In genomic region chr15:78927021-78927787, GRCm38 (mm10) we compare ENCODE assay signal across 8 mouse cellular contexts. TPM values are rescaled to one million over a fixed set of nuclear protein-coding genes. Genes with fewer than 3 reads are reported as not detected.
A peak's percentile ranks its signal among the peaks of the same experiment; 100 is the strongest.
DNase-seq lines count a peak whose midpoint lies in the region; ATAC-seq and TF ChIP-seq lines count a peak whose summit lies in the region.

No protein-coding gene starts in this region.

- no peak for TF ChIP-seq POLR2A in testis, adult 2 months (IDR thresholded peaks at IDR 0.05; ENCODE audit: control insufficient read depth, low read depth, low read length)

- H3K36me3 ChIP-seq in testis, adult 2 months (ENCODE audit: control insufficient read depth, insufficient read depth, low read length) = no peaks in the 10 kb centered on the region
- no peaks in the 10 kb centered on the region for H3K36me3 ChIP-seq in forebrain, embryonic 11.5 days (ENCODE audit: control insufficient read depth, insufficient read depth, low read length)
- no peaks in the 10 kb centered on the region for H3K36me3 ChIP-seq in hindbrain, embryonic 13.5 days
- peaks cover 8% of the 10 kb centered on the region for H3K36me3 ChIP-seq in liver, embryonic 11.5 days (ENCODE audit: control insufficient read depth, insufficient read depth, low read length)
- H3K36me3 ChIP-seq in neural tube, embryonic 14.5 days (ENCODE audit: control insufficient read depth, insufficient read depth, low read length) = no peaks in the 10 kb centered on the region

- 16% methylated on average over 15 of the region's 15 CpGs for WGBS in forebrain, embryonic 11.5 days
- WGBS in hindbrain, embryonic 13.5 days = 24% methylated on average over 15 of the region's 15 CpGs
- WGBS in liver, embryonic 11.5 days = 8% methylated on average over 15 of the region's 15 CpGs
- 28% methylated on average over 15 of the region's 15 CpGs for whole genome bisulfite sequencing in neural tube, embryonic 14.5 days

- 0 out of 2 replicates have a peak, but pooled peaks have one; percentile 25 for ATAC-seq in forebrain, embryonic 11.5 days (replicated peaks; ENCODE audit: low FRiP score)
- ATAC-seq in hindbrain, embryonic 13.5 days (ENCODE audit: low FRiP score) = no peak
- ATAC-seq in liver, embryonic 11.5 days (replicated peaks; ENCODE audit: low FRiP score) = no peak
- no peak for ATAC-seq in neural tube, embryonic 14.5 days (ENCODE audit: low read depth)
- no peak for ATAC-seq in monocyte, adult 5-6 weeks (replicated peaks; ENCODE audit: insufficient number of reproducible peaks, low FRiP score, low TSS enrichment, poor library complexity, severe bottlenecking)

- H3K4me1 ChIP-seq in testis, adult 2 months (ENCODE audit: control insufficient read depth, insufficient read depth, low read length) = peaks cover 30% of the 10 kb centered on the region
- H3K4me1 ChIP-seq in forebrain, embryonic 11.5 days (replicated peaks; ENCODE audit: control insufficient read depth, insufficient read depth, low read length) = peaks cover 22% of the 10 kb centered on the region
- peaks cover 33% of the 10 kb centered on the region for H3K4me1 ChIP-seq in hindbrain, embryonic 13.5 days (replicated peaks)
- H3K4me1 ChIP-seq in liver, embryonic 11.5 days (replicated peaks; ENCODE audit: control insufficient read depth, insufficient read depth, low read length) = peaks cover 58% of the 10 kb centered on the region
- peaks cover 8% of the 10 kb centered on the region; the same call in 1 of the 2 replicates for H3K4me1 ChIP-seq in neural tube, embryonic 14.5 days (ENCODE audit: control insufficient read depth, insufficient read depth, low read length)

- H3K27me3 ChIP-seq in testis, adult 2 months (ENCODE audit: control insufficient read depth, insufficient read depth, low read length) = no peaks in the 10 kb centered on the region
- peaks cover 4% of the 10 kb centered on the region; the same call in 1 of the 2 replicates for H3K27me3 ChIP-seq in forebrain, embryonic 11.5 days (ENCODE audit: control insufficient read depth, insufficient read depth, low read length)
- H3K27me3 ChIP-seq in hindbrain, embryonic 13.5 days = peaks cover 26% of the 10 kb centered on the region
- no peaks in the 10 kb centered on the region for H3K27me3 ChIP-seq in liver, embryonic 11.5 days (replicated peaks; ENCODE audit: control insufficient read depth, insufficient read depth, low read length)
- H3K27me3 ChIP-seq in neural tube, embryonic 14.5 days (ENCODE audit: control insufficient read depth, insufficient read depth, low read length) = no peaks in the 10 kb centered on the region

- TF ChIP-seq CTCF in testis, adult 2 months (IDR thresholded peaks at IDR 0.05; ENCODE audit: control insufficient read depth, insufficient read depth, insufficient replicate concordance, low read depth, low read length) = no peak

- DNase-seq in testis, postnatal 14 days (ENCODE audit: low spot score) = no peak
- DNase-seq in forebrain, embryonic 11.5 days (ENCODE audit: low spot score) = no peak
- DNase-seq in liver, embryonic 11.5 days (ENCODE audit: low spot score) = no peak
- no peak for DNase-seq in layer of hippocampus, postnatal 36 days

- no peaks in the 10 kb centered on the region for H3K9me3 ChIP-seq in forebrain, embryonic 11.5 days (ENCODE audit: control insufficient read depth, low read length)
- H3K9me3 ChIP-seq in hindbrain, embryonic 13.5 days = no peaks in the 10 kb centered on the region
- no peaks in the 10 kb centered on the region for H3K9me3 ChIP-seq in liver, embryonic 11.5 days (ENCODE audit: control insufficient read depth, low read length)
- no peaks in the 10 kb centered on the region for H3K9me3 ChIP-seq in neural tube, embryonic 14.5 days (ENCODE audit: control insufficient read depth, low read length)

- no peak overlapping the region; the same call in 1 of the 2 replicates for H3K9ac ChIP-seq in forebrain, embryonic 11.5 days (ENCODE audit: low read length)
- H3K9ac ChIP-seq in hindbrain, embryonic 13.5 days = peak overlapping the region; percentile 40; the same call in 1 of the 2 replicates
- H3K9ac ChIP-seq in liver, embryonic 11.5 days (ENCODE audit: low read depth, low read length) = peak overlapping the region; percentile 77
- H3K9ac ChIP-seq in neural tube, embryonic 14.5 days (replicated peaks; ENCODE audit: low read depth, low read length) = peak overlapping the region; percentile 8; the same call in 1 of the 2 replicates

- peak overlapping the region; percentile 59 for H3K4me2 ChIP-seq in forebrain, embryonic 11.5 days (ENCODE audit: low read depth, low read length, severe bottlenecking)
- peak overlapping the region; percentile 59 for H3K4me2 ChIP-seq in hindbrain, embryonic 13.5 days
- H3K4me2 ChIP-seq in liver, embryonic 11.5 days = peak overlapping the region; percentile 97
- peak overlapping the region; percentile 59 for H3K4me2 ChIP-seq in neural tube, embryonic 14.5 days (ENCODE audit: low read depth, low read length)

- peak overlapping the region; percentile 80 for H3K4me3 ChIP-seq in testis, adult 2 months (ENCODE audit: control insufficient read depth, low read depth, low read length)
- H3K4me3 ChIP-seq in forebrain, embryonic 11.5 days (ENCODE audit: low read depth, low read length) = peak overlapping the region; percentile 28
- peak overlapping the region; percentile 33 for H3K4me3 ChIP-seq in hindbrain, embryonic 13.5 days
- H3K4me3 ChIP-seq in liver, embryonic 11.5 days (ENCODE audit: low read depth, low read length) = peak overlapping the region; percentile 59
- H3K4me3 ChIP-seq in neural tube, embryonic 14.5 days (ENCODE audit: low read depth, low read length) = peak overlapping the region; percentile 20; the same call in 1 of the 2 replicates

- H3K27ac ChIP-seq in testis, adult 2 months (ENCODE audit: control insufficient read depth, insufficient read depth, low read depth, low read length) = peak overlapping the region; percentile 57
- no peak overlapping the region for H3K27ac ChIP-seq in forebrain, embryonic 11.5 days (ENCODE audit: low read depth, low read length)
- H3K27ac ChIP-seq in hindbrain, embryonic 13.5 days = no peak overlapping the region
- H3K27ac ChIP-seq in liver, embryonic 11.5 days (ENCODE audit: low read depth, low read length) = peak overlapping the region; percentile 89
- H3K27ac ChIP-seq in neural tube, embryonic 14.5 days (ENCODE audit: low read depth, low read length) = no peak overlapping the region

RNA-seq across cellular contexts. Expression of gene Lgals1, which starts 0.7 kb away (rescaled TPM):
- polyA plus RNA-seq in testis, adult 2 months (2012; rRNA removed) = 92.0 and 106 TPM in 2 replicates
- polyA plus RNA-seq in forebrain, embryonic 11.5 days (2014; fragmentation: Nextera tagmentation; extraction: Ambion mirVana) = 279 and 319 TPM in 2 replicates
- 193 and 202 TPM in 2 replicates for polyA plus RNA-seq in hindbrain, embryonic 13.5 days (2015; fragmentation: Nextera tagmentation; extraction: Ambion mirVana)
- 761 and 837 TPM in 2 replicates for polyA plus RNA-seq in liver, embryonic 11.5 days (2014; fragmentation: Nextera tagmentation; extraction: Ambion mirVana)
- 50.7 and 166 TPM in 2 replicates for polyA plus RNA-seq in neural tube, embryonic 14.5 days (2014; fragmentation: Nextera tagmentation; extraction: Ambion mirVana)
- 404 to 1,073 TPM (median 510 TPM) in 3 replicates for total RNA-seq in monocyte, adult 5-6 weeks (2017)
- 10 to 100 TPM; 18.2 to 19.2 TPM for total RNA-seq in layer of hippocampus, postnatal 36 days (2021)

RNA-seq across cellular contexts. Expression of gene Nol12, which starts 7.5 kb away (rescaled TPM):
- 40.7 and 44.6 TPM in 2 replicates for polyA plus RNA-seq in testis, adult 2 months (2012; rRNA removed)
- polyA plus RNA-seq in forebrain, embryonic 11.5 days (2014; fragmentation: Nextera tagmentation; extraction: Ambion mirVana) = 56.8 and 62.6 TPM in 2 replicates
- polyA plus RNA-seq in hindbrain, embryonic 13.5 days (2015; fragmentation: Nextera tagmentation; extraction: Ambion mirVana) = 57.4 and 62.3 TPM in 2 replicates
- 69.6 and 75.3 TPM in 2 replicates for polyA plus RNA-seq in liver, embryonic 11.5 days (2014; fragmentation: Nextera tagmentation; extraction: Ambion mirVana)
- 58.4 and 66.0 TPM in 2 replicates for polyA plus RNA-seq in neural tube, embryonic 14.5 days (2014; fragmentation: Nextera tagmentation; extraction: Ambion mirVana)
- total RNA-seq in monocyte, adult 5-6 weeks (2017) = 8.3 to 18.0 TPM (median 11.6 TPM) in 3 replicates
- 10 to 100 TPM; 36.7 to 39.5 TPM for total RNA-seq in layer of hippocampus, postnatal 36 days (2021)

RNA-seq across cellular contexts. Expression of gene Pdxp, which starts 13.5 kb away (rescaled TPM):
- 3.6 and 3.8 TPM in 2 replicates for polyA plus RNA-seq in testis, adult 2 months (2012; rRNA removed)
- 37.2 and 49.2 TPM in 2 replicates for polyA plus RNA-seq in forebrain, embryonic 11.5 days (2014; fragmentation: Nextera tagmentation; extraction: Ambion mirVana)
- 62.7 and 64.3 TPM in 2 replicates for polyA plus RNA-seq in hindbrain, embryonic 13.5 days (2015; fragmentation: Nextera tagmentation; extraction: Ambion mirVana)
- 23.7 and 23.8 TPM in 2 replicates for polyA plus RNA-seq in liver, embryonic 11.5 days (2014; fragmentation: Nextera tagmentation; extraction: Ambion mirVana)
- polyA plus RNA-seq in neural tube, embryonic 14.5 days (2014; fragmentation: Nextera tagmentation; extraction: Ambion mirVana) = 74.9 and 84.7 TPM in 2 replicates
- total RNA-seq in monocyte, adult 5-6 weeks (2017) = 1.1 to 3.5 TPM in 2 of 3 replicates, not detected in the other
- total RNA-seq in layer of hippocampus, postnatal 36 days (2021) = 100 to 1,000 TPM; 171 to 176 TPM

RNA-seq across cellular contexts. Expression of gene Triobp, which starts 20.3 kb away (rescaled TPM):
- polyA plus RNA-seq in testis, adult 2 months (2012; rRNA removed) = 19.4 and 22.6 TPM in 2 replicates
- 55.9 and 60.1 TPM in 2 replicates for polyA plus RNA-seq in forebrain, embryonic 11.5 days (2014; fragmentation: Nextera tagmentation; extraction: Ambion mirVana)
- 31.6 and 36.6 TPM in 2 replicates for polyA plus RNA-seq in hindbrain, embryonic 13.5 days (2015; fragmentation: Nextera tagmentation; extraction: Ambion mirVana)
- polyA plus RNA-seq in liver, embryonic 11.5 days (2014; fragmentation: Nextera tagmentation; extraction: Ambion mirVana) = 46.7 and 50.7 TPM in 2 replicates
- 33.9 and 35.4 TPM in 2 replicates for polyA plus RNA-seq in neural tube, embryonic 14.5 days (2014; fragmentation: Nextera tagmentation; extraction: Ambion mirVana)
- 21.8 to 39.7 TPM (median 29.5 TPM) in 3 replicates for total RNA-seq in monocyte, adult 5-6 weeks (2017)
- 10 to 100 TPM in 1 of 2 experiments, 1 to 10 TPM in 1; 7.7 to 12.7 TPM for total RNA-seq in layer of hippocampus, postnatal 36 days (2021)

RNA-seq across cellular contexts. Expression of gene Sh3bp1, which starts 27.6 kb away (rescaled TPM):
- 3.3 and 3.5 TPM in 2 replicates for polyA plus RNA-seq in testis, adult 2 months (2012; rRNA removed)
- polyA plus RNA-seq in forebrain, embryonic 11.5 days (2014; fragmentation: Nextera tagmentation; extraction: Ambion mirVana) = 15.8 and 17.3 TPM in 2 replicates
- 3.8 and 4.5 TPM in 2 replicates for polyA plus RNA-seq in hindbrain, embryonic 13.5 days (2015; fragmentation: Nextera tagmentation; extraction: Ambion mirVana)
- polyA plus RNA-seq in liver, embryonic 11.5 days (2014; fragmentation: Nextera tagmentation; extraction: Ambion mirVana) = 69.4 and 70.3 TPM in 2 replicates
- polyA plus RNA-seq in neural tube, embryonic 14.5 days (2014; fragmentation: Nextera tagmentation; extraction: Ambion mirVana) = 3.4 and 4.1 TPM in 2 replicates
- total RNA-seq in monocyte, adult 5-6 weeks (2017) = 18.5 to 41.3 TPM (median 19.2 TPM) in 3 replicates
- 10 to 100 TPM; 32.0 to 33.3 TPM for total RNA-seq in layer of hippocampus, postnatal 36 days (2021)

Comparison
In these comparisons a context has a peak if more than half of its experiments do, and no peak if none do; other contexts are left out.
1. H3K27ac ChIP-seq: peak in testis, adult 2 months (single experiment) and liver, embryonic 11.5 days (single experiment); none in forebrain, embryonic 11.5 days (single experiment), hindbrain, embryonic 13.5 days (single experiment) and neural tube, embryonic 14.5 days (single experiment).
2. H3K4me3 ChIP-seq: peak in every context shown above with its lines; median percentile 80 in testis, adult 2 months; 59 in liver, embryonic 11.5 days; 33 in hindbrain, embryonic 13.5 days; 28 in forebrain, embryonic 11.5 days; 20 in neural tube, embryonic 14.5 days.
3. Peak in every context shown above with its lines, with median percentiles within 50 percentile points of each other: H3K4me2 ChIP-seq.